Mouse (Mus musculus) heart, embryonic 11.5 days (tissue): ENCODE data around the gene Cd247. TPM values are rescaled to one million over a fixed set of nuclear protein-coding genes. Genes with fewer than 3 reads are reported as not detected.

Experiments
- polyA plus RNA-seq: library from polyadenylated mRNA; unstranded; fragments of >200 nt; fragmentation: Nextera tagmentation; extraction: Ambion mirVana; gene quantifications from 2 replicates; pipeline ENCODE4 v1.2.1, GENCODE M21; 2014

The Cd247 gene
- polyA plus RNA-seq, 1 experiment from 2014 or later, result 0.64 TPM

Other genes with a start within 250 kb of the Cd247 start
- 129 and 143 TPM in 2 replicates for gene Mpzl1, start 154.1 kb upstream of the Cd247 start, polyA plus RNA-seq
- 85.4 and 91.8 TPM in 2 replicates for gene Rcsd1, start 78.9 kb upstream of the Cd247 start, polyA plus RNA-seq
- 108 and 109 TPM in 2 replicates for gene Creg1, start 24.9 kb upstream of the Cd247 start, polyA plus RNA-seq
- 16.7 and 17.3 TPM in 2 replicates for gene Pou2f1, start 214.0 kb downstream of the Cd247 start, polyA plus RNA-seq